Mouse (Mus musculus) lung, adult 2 months (tissue): Measurements from ENCODE around the gene Dcun1d4.
A peak's percentile ranks its signal among the peaks of the same experiment; 100 is the strongest.

ENCODE experiments used
- CTCF ChIP-seq: fragments of 200-500 bp; IDR thresholded peaks from 2 replicates; pipeline ENCODE4 v1.5.1; 2011; ENCODE audit warnings: mild to moderate bottlenecking, low read length, control low read depth; ENCODE audit not compliant: insufficient read depth
- POLR2A ChIP-seq: fragments of 200-500 bp; IDR thresholded peaks from 2 replicates; pipeline ENCODE4 v1.6.1; 2011; ENCODE audit warnings: low read depth, mild to moderate bottlenecking, control low read depth, low read length, borderline replicate concordance; ENCODE audit errors: extremely low read depth

GRCm38 (mm10) chr5:73539848-73540510 is 59.2 kb downstream of the Dcun1d4 start:
- TF ChIP-seq CTCF (peak; percentile 90), POLR2A (no peak)
